Mouse (Mus musculus) ES-E14 (cell line): Measurements from ENCODE around the gene Zgpat.

Experiments used
- HCFC1 ChIP-seq: IDR thresholded peaks from 2 replicates; pipeline ENCODE4 v1.6.1; 2012; ENCODE audit warnings: low read length, inconsistent platforms, borderline replicate concordance; ENCODE audit not compliant: insufficient read depth
- ZNF384 ChIP-seq: IDR thresholded peaks from 2 replicates; pipeline ENCODE4 v1.6.1; 2012; ENCODE audit warnings: low read depth, low read length, inconsistent platforms

- no peak for TF ChIP-seq ZNF384
- no peak for TF ChIP-seq HCFC1
These were observed 16.4 kb downstream of the Zgpat start for GRCm38 (mm10) chr2:181381107-181381506.
